Mouse (Mus musculus) frontal cortex, postnatal 25 days (tissue): ENCODE results near the gene Gm49394.

ENCODE experiments used
- DNase-seq, 2 experiments: peaks; one replicate each; pipeline ENCODE4 v3.0.0; 2022; ENCODE audit warnings: low spot score in 2 of 2

Gene Gm49394

DNA sequence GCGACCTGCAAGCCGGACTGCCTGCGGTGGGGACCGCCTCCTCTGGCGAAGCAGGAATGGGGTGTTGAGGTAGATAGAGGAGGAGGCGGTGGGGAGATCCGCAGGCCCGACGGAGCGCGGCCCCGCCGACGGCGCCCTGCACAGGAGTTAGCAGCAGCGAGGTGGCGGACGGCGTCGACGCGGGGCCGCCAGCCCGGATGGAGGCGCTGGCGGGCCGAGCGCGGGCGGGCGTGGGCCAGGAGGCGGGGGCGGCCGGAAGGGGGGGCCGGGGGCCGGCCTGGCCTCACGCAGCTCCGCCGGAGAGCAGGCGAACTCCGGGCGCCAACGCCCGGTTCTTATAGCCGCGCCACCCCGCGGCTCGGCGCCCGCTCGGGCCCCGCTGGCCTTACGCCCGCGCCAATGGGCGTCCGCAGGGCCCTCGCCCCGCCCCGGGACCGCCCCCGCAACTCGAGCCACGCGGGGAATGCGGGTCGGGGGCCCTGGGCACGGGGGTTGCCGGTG lies 10.5 kb downstream of the Gm49394 start:
- DNase-seq = no peak

DNA sequence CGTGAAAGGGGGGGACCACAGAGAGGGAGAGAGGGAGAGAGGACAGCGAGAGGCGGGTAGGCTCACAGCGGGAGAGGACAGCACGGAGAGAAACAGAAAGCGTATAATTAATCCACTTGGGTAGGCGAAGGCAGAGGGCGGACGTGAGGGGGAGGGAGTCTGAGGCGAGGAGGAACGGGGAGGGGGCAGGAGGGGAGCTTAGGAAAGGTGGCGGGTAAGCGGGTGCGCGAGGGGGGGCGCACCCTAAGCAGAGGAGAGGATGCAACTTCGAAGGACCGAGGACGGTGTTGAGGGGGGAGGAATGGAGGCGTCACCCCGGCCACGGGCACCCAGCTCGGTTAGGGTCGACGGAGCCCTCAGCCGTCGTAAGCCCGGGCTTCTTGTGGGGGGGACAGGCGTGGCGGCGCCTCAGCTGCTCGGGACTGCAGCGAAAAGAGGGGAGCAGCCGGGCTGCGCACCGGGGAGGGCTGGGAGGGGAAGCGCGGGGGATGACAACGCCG lies 11.0 kb downstream of the Gm49394 start:
- no peak for DNase-seq

DNA sequence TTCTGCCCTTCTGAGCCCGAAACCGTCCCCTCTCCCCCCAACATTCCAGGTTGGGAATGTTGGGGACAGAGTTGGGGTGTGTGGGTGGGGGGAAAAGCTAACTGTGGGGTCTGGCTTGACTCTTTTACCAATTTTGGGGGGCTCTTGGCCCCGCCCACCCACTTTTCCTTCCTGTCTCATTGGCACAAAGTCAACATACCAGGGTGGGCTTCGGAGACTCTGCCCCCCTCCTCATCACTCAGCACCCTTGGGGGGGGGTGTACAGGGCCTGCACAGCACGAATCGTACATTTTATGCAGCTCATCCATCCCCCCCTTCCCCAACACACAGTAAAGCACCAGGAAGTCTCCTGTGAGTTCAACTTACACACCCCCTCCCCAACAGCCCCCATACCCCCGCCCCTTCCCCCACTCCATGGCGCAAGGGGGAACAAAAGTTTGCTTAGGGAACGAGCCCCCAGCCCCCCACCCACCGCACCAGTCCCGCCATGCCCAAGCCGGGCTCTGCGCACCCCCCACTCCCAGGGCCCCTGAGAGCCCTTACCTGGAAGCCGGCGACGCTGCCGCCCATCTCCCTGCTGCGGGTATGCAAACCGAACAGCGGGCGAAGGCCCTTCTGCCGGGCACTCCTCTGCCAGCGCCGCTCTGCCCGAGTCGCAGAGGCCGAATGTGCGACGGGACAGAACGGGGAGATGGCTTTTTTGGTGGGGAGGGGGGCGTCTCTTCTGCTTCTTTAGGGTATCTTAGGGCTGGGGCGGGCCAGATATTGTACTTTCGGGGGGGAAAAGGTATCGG lies 11.7 kb downstream of the Gm49394 start:
- DNase-seq = no peak

DNA sequence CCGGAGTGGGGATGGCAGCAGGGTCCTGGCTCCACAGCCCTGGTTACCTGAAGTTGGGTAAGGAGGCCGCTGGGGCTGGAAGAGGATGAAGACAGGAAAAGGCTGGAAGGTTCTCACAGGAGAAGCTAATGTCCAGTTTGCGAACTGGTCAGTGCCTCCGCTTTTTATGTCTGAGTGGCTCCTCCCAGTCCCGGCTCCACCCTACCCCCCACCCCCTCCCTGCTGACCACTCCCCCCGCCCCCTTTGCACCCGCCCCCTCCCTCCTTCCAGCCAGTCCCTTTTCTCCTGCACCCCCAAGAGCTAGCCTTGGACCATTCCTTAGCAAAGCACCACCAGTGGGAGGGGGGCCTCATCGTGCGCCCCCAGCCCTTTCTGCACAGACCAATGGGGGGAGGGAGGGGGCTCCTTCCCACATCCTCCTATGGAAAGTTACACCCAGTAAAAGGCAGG lies 12.4 kb downstream of the Gm49394 start:
- no peak for DNase-seq

DNA sequence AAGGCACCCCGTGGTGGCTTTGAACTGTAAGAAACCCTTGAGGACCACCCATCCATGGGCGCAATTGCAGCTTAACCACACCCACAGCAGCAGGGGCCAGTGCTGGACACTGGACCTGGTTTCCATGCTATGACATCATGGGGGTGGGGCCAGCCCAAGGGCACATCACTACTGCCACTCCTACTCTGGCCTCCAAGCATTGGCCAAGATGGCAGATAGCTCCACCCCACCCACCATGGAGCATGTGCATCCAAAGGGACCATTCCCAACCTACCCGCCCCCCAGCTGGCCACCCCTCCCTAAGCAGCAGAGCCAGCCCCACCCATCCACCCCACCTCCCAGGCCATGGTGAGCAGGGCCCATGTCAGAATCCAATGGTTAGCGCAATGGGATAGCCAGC lies 13.7 kb downstream of the Gm49394 start:
- no peak for DNase-seq

DNA sequence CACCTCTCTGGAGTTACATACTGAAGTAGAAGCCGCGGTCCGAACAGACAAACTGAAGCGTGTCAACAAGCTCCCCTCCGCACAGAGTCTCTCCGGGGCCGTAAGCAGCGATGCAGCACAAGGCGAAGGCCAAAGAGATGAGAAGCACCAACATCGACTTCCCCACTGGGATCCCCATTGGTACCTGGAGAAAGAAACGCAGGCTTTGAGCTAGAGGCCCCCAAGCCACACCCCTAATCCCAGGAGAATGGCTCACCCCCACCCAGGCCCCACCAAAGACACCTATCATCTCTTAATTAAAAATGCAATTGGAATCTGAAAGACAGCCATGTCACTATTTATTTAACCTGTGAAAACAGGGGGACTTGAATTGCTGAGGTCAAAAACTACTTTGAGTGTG lies 14.1 kb downstream of the Gm49394 start:
- DNase-seq = no peak

DNA sequence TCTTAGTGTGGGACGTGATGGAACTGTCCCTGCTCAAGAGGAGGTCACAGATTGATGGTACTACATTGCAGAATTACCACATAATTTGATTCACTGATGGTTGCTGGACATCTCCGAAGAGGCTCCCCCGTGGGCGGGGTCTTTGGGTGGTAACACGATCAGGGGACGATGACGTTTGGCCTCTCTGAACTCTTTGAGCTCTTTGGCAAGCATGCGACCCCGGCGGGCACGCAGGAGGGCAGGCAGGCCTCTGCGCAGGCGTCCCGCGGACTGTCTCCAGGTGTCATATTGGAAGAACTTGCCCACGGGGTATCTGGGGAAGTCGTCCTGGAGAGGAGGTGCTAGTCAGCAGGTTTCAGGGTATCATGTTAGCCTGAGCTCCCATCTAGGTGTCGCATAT lies 16.0 kb downstream of the Gm49394 start:
- no peak for DNase-seq

DNA sequence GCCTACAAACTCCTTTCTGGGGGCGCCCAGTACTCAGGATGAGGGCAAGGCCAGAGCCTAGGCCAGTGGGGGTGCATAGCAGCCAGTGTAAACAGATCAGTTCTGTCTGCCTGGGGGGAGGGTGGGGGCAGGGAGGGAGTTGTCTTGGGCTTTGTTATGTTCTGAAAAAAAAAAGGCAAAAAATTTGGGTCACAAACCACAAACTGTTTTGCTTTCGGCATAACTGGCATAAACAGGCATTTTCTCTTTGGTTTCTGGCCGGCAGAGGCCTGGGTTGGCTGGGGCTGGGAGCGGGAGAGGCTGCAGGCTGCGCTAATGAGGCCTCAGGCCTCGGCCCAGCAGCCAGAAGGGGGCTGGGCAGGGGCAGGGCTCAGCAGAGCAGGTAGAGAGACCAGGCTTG lies 23.1 kb downstream of the Gm49394 start:
- DNase-seq = no peak

DNA sequence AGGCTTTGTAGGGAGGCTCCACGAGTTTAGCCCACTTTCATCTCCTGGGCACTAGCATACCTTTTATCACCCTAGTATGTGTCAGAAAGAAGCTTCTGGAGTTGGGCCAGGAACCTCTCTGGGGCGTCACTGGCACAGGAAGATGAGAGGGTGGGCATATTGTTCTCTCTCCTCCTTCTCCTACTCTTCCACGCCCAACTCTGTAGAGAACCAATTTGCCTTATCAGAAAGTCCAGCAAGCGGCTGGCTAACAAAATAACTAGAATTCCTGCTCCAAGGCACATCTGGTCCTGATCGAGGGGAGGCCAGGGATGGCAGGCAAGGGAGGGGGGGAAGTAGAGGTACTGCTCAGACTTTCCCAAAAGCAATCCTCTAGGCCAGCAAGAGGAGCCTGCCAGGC lies 24.7 kb downstream of the Gm49394 start:
- no peak for DNase-seq

DNA sequence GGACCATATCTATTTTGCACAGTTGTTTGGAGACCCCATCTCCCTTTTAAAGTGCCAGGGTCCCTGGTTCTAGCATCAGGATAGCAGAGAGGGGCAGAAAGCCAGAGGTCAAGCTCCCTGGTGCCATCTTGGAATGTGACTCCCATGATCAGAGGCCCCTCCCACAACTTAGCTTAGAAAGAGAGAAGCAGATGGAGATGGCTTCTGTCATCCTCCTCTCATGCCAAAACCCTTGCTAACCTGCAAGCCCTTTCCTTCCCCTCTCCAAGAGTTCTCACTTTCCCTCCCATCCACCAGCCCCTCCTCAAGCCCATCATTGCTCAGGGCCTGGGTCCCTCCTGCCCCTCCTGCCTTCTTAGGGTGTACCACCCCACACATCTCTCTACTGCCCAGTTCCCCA lies 33.6 kb downstream of the Gm49394 start:
- DNase-seq = no peak

DNA sequence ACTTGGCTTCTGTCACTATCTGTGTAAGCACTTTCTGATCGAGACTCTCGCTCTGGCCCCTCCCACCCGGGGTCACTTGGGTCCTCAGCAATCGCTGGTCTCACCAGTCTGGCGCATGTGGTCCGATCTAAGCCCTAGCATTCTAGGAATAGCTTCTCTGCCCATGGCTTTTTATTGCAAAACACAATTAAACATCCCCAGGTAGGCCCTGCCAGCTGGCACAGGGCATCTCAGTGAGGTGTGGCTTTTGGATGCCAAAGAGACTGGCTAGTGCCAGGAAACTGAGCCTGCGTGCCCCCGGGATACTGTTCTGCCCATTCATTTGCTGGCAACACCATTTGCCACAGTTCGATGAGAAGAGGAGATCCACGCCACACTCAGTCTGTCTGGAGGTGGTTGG lies 39.1 kb downstream of the Gm49394 start:
- no peak for DNase-seq

DNA sequence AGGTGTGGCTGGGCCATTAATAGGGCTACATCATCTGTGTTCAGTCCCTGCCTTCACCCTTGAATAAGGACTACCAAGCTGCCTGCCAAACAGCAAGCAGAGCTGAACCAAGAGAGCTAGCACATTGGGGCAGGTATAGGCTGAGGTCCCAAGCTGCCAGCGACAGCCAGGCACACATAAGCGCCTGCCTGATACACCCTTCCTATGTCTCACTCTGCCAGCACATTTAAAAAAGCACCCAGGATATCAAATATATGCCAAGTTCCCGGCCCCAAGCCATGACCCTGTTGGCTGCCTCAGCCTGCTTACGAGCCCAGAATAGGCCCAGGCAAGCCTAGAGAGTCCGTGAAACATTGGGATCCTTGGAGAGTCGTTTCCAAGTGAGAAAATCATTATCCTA lies 39.9 kb downstream of the Gm49394 start:
- DNase-seq = no peak

DNA sequence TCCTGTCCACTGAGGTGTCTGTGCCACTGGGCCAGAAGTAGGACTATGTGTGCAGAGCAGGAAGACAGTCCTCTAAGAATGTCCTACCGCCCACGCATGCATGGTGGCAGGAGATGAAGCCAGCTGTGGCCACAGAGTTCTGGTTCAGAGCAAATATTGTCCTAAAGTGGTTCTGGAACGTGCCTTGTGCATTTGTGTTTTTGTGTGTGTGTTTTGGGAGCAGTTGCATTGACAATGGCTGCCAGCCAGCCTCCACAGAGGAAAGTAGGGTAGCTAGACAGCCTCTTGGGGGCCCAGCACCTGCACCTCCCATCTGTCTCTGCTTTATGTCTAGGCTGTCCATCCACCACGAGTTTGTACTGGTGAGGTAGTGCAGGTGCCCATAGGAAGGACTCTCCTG lies 47.6 kb downstream of the Gm49394 start:
- no peak for DNase-seq

DNA sequence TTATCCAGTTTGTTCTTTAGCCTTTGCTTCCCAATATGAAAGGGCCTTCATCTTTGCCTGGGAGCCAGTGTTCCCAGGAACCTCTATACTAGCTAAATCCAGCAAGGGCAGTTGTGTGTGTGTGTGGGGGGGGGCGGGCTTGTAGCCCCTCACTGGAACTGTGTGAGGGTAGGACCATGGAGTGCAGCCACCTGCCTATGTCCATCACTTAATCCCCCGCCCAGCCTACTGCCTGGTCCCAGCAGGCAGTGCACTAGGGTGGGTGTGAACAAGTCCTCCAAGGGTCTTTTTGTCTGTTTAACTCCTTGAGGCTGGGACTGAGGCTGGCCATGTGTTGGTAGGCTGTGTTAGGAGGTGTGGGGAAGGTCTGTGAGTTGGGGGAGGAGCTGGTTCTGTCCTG lies 56.7 kb downstream of the Gm49394 start:
- DNase-seq = no peak

DNA sequence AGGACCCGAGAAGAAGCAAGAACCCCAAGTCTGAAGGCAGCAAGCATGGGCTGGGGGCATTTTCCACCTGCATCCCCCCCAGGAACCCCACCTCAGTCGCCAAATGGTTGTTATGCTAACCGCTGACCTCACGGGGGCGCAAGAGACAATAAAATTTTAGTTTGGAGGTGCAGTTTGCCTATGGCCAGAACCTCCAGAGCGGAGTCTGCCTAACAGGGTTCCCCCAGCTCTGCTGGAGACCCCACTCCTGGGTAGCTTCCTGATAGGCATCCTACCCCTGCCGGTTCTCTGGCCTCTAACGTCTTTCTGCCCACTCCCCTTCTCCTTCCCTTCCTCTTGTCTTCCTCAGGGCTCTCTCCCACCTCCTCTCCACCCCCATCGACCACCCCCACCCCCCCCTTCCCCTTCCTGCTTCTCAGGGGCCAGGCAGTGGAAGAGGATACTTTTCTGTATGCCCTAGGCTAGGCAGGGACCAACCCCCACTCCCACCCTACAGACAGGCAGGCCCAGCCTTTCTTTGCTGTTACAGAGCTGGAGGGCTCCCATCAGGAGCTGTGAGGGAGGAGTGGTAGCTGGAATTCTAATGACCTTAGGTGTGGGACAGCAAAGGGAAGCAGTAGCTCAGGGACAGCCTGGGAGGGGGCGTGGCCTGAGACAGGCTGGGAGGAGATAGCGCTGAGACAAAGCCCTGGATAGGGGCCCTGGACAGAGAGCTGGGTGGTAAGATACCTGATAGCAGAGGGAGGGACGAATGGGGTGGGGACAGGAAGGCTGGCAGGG lies 58.9 kb downstream of the Gm49394 start:
- peak; percentile 18 to 37 for DNase-seq

DNA sequence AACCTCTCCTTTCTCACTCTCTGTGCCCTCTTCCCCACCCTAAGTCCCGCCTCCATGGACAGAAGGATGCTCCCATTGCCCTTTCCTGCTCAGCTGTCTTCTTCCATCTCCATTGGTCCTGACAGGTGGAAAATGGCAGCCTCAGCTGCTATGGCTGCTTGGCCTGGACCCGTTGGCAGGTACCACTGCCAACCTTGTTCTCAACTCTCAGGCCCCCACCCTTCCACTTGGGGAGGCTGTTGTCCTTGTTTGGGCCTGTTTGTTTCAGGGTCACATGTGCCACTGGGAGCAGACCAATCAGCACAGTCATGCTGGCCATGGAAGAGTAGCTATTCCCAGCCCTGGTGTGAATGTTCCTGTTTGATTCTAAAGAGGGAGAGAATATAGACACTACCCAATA lies 68.8 kb downstream of the Gm49394 start:
- DNase-seq = no peak
